Mouse (Mus musculus): ENCODE results near the gene Hbs1l.

Gene Hbs1l

GRCm38 (mm10) chr10:21401259-21401658, 105.5 kb downstream of the Hbs1l start:
- DNase-seq (ENCODE audit: low spot score in 2 of 2), result no peak

- DNase-seq (ENCODE audit: low spot score in 2 of 2), result no peak
These were observed 109.0 kb downstream of the Hbs1l start for GRCm38 (mm10) chr10:21404822-21405221.

GRCm38 (mm10) chr10:21405707-21406534, 110.1 kb downstream of the Hbs1l start:
- no peak for DNase-seq (ENCODE audit: low spot score in 2 of 2)

GRCm38 (mm10) chr10:21410711-21411110, 114.9 kb downstream of the Hbs1l start:
- DNase-seq (ENCODE audit: low spot score in 2 of 2), result no peak

- no peak for DNase-seq (ENCODE audit: low spot score in 2 of 2)
These were observed 115.9 kb downstream of the Hbs1l start for GRCm38 (mm10) chr10:21411621-21412205.

- DNase-seq (ENCODE audit: low spot score in 2 of 2), result no peak
These were observed 119.3 kb downstream of the Hbs1l start for GRCm38 (mm10) chr10:21415031-21415430.

GRCm38 (mm10) chr10:21416184-21416583, 120.4 kb downstream of the Hbs1l start:
- no peak for DNase-seq (ENCODE audit: low spot score in 2 of 2)

Measured in urinary bladder, postnatal 36 days (tissue).